In the genomic region with DNA sequence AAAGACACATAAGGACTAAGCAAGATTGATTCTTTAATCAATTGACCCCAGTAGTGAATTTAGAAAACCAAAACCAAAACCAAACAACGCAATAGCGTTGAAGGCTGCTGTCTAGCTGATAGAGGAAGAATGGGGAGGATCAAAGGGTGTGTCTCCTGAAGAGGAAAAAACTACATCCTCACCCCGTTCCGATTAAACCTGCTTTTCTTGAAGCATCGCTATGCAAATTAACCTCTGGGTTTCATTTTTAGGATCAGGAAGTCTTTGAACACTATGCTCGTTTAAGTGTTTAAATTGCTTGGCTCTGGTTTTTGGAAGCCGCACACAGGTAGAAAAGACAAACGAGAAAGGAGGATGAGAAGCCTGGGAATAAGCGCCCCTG, we compare ENCODE assay signal across 8 mouse cellular contexts. TPM values are rescaled to one million over a fixed set of nuclear protein-coding genes. Genes with fewer than 3 reads are reported as not detected.
DNase-seq lines count a peak whose midpoint lies in the region; ATAC-seq and TF ChIP-seq lines count a peak whose summit lies in the region.

No protein-coding gene starts in this region.

- H3K9me3 ChIP-seq in kidney, postnatal 0 days (replicated peaks; ENCODE audit: low read length) = no peaks in the 10 kb centered on the region
- H3K9me3 ChIP-seq in hindbrain, embryonic 15.5 days = no peaks in the 10 kb centered on the region
- H3K9me3 ChIP-seq in midbrain, embryonic 11.5 days (ENCODE audit: control insufficient read depth, low read length) = no peaks in the 10 kb centered on the region

- no peaks in the 10 kb centered on the region for H3K27me3 ChIP-seq in kidney, postnatal 0 days (ENCODE audit: insufficient read depth, low read length)
- peaks cover 5% of the 10 kb centered on the region; the same call in 1 of the 2 replicates for H3K27me3 ChIP-seq in hindbrain, embryonic 15.5 days
- peaks cover 7% of the 10 kb centered on the region for H3K27me3 ChIP-seq in midbrain, embryonic 11.5 days (ENCODE audit: control insufficient read depth, insufficient read depth, low read length)

- H3K4me2 ChIP-seq in kidney, postnatal 0 days (ENCODE audit: low read length) = peak overlapping the region; percentile 79
- H3K4me2 ChIP-seq in hindbrain, embryonic 15.5 days = peak overlapping the region; percentile 93
- peak overlapping the region; percentile 85 for H3K4me2 ChIP-seq in midbrain, embryonic 11.5 days

- no peak for DNase-seq in kidney, postnatal 0 days (ENCODE audit: low spot score)
- no peak for DNase-seq in kidney, postnatal 25 days
- DNase-seq in T-cell, adult 2 months (ENCODE audit: low spot score) = peak; percentile 63
- DNase-seq in midbrain, embryonic 11.5 days (ENCODE audit: low spot score, missing footprints) = no peak
- no peak for DNase-seq in frontal cortex, postnatal 10 days (ENCODE audit: low spot score in 2 of 2)
- no peak for DNase-seq in testis, postnatal 10 days (ENCODE audit: low spot score)
- DNase-seq in retina, embryonic 14.5 days (ENCODE audit: low spot score) = no peak

- H3K4me1 ChIP-seq in kidney, postnatal 0 days (replicated peaks; ENCODE audit: insufficient read depth, low read length) = 0 out of 2 replicates have a peak, but pooled peaks cover 6% of the 10 kb centered on the region
- peaks cover 23% of the 10 kb centered on the region for H3K4me1 ChIP-seq in hindbrain, embryonic 15.5 days (replicated peaks)
- peaks cover 6% of the 10 kb centered on the region for H3K4me1 ChIP-seq in midbrain, embryonic 11.5 days (ENCODE audit: control insufficient read depth, insufficient read depth, low read length)

- H3K27ac ChIP-seq in kidney, postnatal 0 days = no peak overlapping the region
- H3K27ac ChIP-seq in hindbrain, embryonic 15.5 days (replicated peaks) = 0 out of 2 replicates have a peak overlapping the region, but pooled peaks have one; percentile 82
- no peak overlapping the region for H3K27ac ChIP-seq in midbrain, embryonic 11.5 days (ENCODE audit: low read depth, low read length)

- no peak overlapping the region for H3K9ac ChIP-seq in kidney, postnatal 0 days (ENCODE audit: low read depth, low read length)
- peak overlapping the region; percentile 86 for H3K9ac ChIP-seq in hindbrain, embryonic 15.5 days
- H3K9ac ChIP-seq in midbrain, embryonic 11.5 days (ENCODE audit: low read length) = peak overlapping the region; percentile 71

- H3K4me3 ChIP-seq in kidney, postnatal 0 days (replicated peaks; ENCODE audit: low read depth, low read length) = peak overlapping the region; percentile 76
- H3K4me3 ChIP-seq in hindbrain, embryonic 15.5 days = peak overlapping the region; percentile 72
- H3K4me3 ChIP-seq in midbrain, embryonic 11.5 days (ENCODE audit: low read depth, low read length) = peak overlapping the region; percentile 80

- no peaks in the 10 kb centered on the region for H3K36me3 ChIP-seq in kidney, postnatal 0 days (ENCODE audit: insufficient read depth, low read length)
- no peaks in the 10 kb centered on the region for H3K36me3 ChIP-seq in hindbrain, embryonic 15.5 days
- H3K36me3 ChIP-seq in midbrain, embryonic 11.5 days (ENCODE audit: control insufficient read depth, insufficient read depth, low read length) = no peaks in the 10 kb centered on the region

- no peak for ATAC-seq in kidney, postnatal 0 days (replicated peaks; ENCODE audit: low FRiP score, low read depth)
- no peak for ATAC-seq in hindbrain, embryonic 15.5 days (ENCODE audit: low FRiP score, low read depth)
- no peak for ATAC-seq in midbrain, embryonic 11.5 days (ENCODE audit: low FRiP score)

- 18% methylated on average over 9 of the region's 9 CpGs for WGBS in kidney, postnatal 0 days
- 18% methylated on average over 9 of the region's 9 CpGs for WGBS in hindbrain, embryonic 15.5 days
- WGBS in midbrain, embryonic 11.5 days = 22% methylated on average over 9 of the region's 9 CpGs

- no peak for TF ChIP-seq CTCF in kidney, postnatal 0 days (IDR thresholded peaks at IDR 0.05; ENCODE audit: low read depth)

RNA-seq across cellular contexts. Expression of gene Tmem50b, which starts 1.2 kb away (rescaled TPM):
- polyA plus RNA-seq in kidney, postnatal 0 days (2015; fragmentation: Nextera tagmentation; extraction: Ambion mirVana) = 42.3 and 45.0 TPM in 2 replicates
- 99.3 and 105 TPM in 2 replicates for polyA plus RNA-seq in hindbrain, embryonic 15.5 days (2015; fragmentation: Nextera tagmentation; extraction: Ambion mirVana)
- 53.2 and 55.7 TPM in 2 replicates for polyA plus RNA-seq in midbrain, embryonic 11.5 days (2014; fragmentation: Nextera tagmentation; extraction: Ambion mirVana)

RNA-seq across cellular contexts. Expression of gene Dnajc28, which starts 22.4 kb away (rescaled TPM):
- polyA plus RNA-seq in kidney, postnatal 0 days (2015; fragmentation: Nextera tagmentation; extraction: Ambion mirVana) = 4.4 and 4.5 TPM in 2 replicates
- polyA plus RNA-seq in hindbrain, embryonic 15.5 days (2015; fragmentation: Nextera tagmentation; extraction: Ambion mirVana) = 5.6 and 5.8 TPM in 2 replicates
- 5.8 and 6.0 TPM in 2 replicates for polyA plus RNA-seq in midbrain, embryonic 11.5 days (2014; fragmentation: Nextera tagmentation; extraction: Ambion mirVana)

RNA-seq across cellular contexts. Expression of gene Ifngr2, which starts 49.5 kb away (rescaled TPM):
- polyA plus RNA-seq in kidney, postnatal 0 days (2015; fragmentation: Nextera tagmentation; extraction: Ambion mirVana) = 42.6 and 51.1 TPM in 2 replicates
- 105 and 106 TPM in 2 replicates for polyA plus RNA-seq in hindbrain, embryonic 15.5 days (2015; fragmentation: Nextera tagmentation; extraction: Ambion mirVana)
- polyA plus RNA-seq in midbrain, embryonic 11.5 days (2014; fragmentation: Nextera tagmentation; extraction: Ambion mirVana) = 33.1 and 34.8 TPM in 2 replicates

RNA-seq across cellular contexts. Expression of gene Gart, which starts 50.4 kb away (rescaled TPM):
- polyA plus RNA-seq in kidney, postnatal 0 days (2015; fragmentation: Nextera tagmentation; extraction: Ambion mirVana) = 68.5 and 71.0 TPM in 2 replicates
- polyA plus RNA-seq in hindbrain, embryonic 15.5 days (2015; fragmentation: Nextera tagmentation; extraction: Ambion mirVana) = 56.7 and 59.1 TPM in 2 replicates
- polyA plus RNA-seq in midbrain, embryonic 11.5 days (2014; fragmentation: Nextera tagmentation; extraction: Ambion mirVana) = 107 and 111 TPM in 2 replicates

RNA-seq across cellular contexts. Expression of gene Son, which starts 50.9 kb away (rescaled TPM):
- 108 and 112 TPM in 2 replicates for polyA plus RNA-seq in kidney, postnatal 0 days (2015; fragmentation: Nextera tagmentation; extraction: Ambion mirVana)
- polyA plus RNA-seq in hindbrain, embryonic 15.5 days (2015; fragmentation: Nextera tagmentation; extraction: Ambion mirVana) = 110 and 114 TPM in 2 replicates
- 144 and 148 TPM in 2 replicates for polyA plus RNA-seq in midbrain, embryonic 11.5 days (2014; fragmentation: Nextera tagmentation; extraction: Ambion mirVana)
